Mouse (Mus musculus) left cerebral cortex, adult 9 months (tissue): ENCODE measurements around the gene Litaf.

ENCODE experiments used
- DNase-seq, 2 experiments: peaks; one replicate each; pipeline ENCODE4 v3.0.0; 2022; ENCODE audit warnings: low spot score in 2 of 2

Gene Litaf

GRCm38 (mm10) chr16:11066833-11067191 lies 855 bp upstream of the Litaf start:
- peak in 1 of 2 experiments; percentile 65 for DNase-seq

- no peak for DNase-seq
Observed at GRCm38 (mm10) chr16:11065431-11065830, 526 bp downstream of the Litaf start.

GRCm38 (mm10) chr16:11064742-11065141 lies 1.2 kb downstream of the Litaf start:
- no peak for DNase-seq

- no peak for DNase-seq
Observed at GRCm38 (mm10) chr16:11064341-11064740, 1.6 kb downstream of the Litaf start.

GRCm38 (mm10) chr16:11062794-11063721 lies 2.9 kb downstream of the Litaf start:
- DNase-seq, result no peak

- DNase-seq, result no peak
Observed at GRCm38 (mm10) chr16:11060645-11061044, 5.3 kb downstream of the Litaf start, which contains the start of gene Snn. Gene Snn (plus strand): TSS chr16:11060945.

- no peak for DNase-seq
Observed at GRCm38 (mm10) chr16:11055916-11056315, 10.0 kb downstream of the Litaf start.

GRCm38 (mm10) chr16:11054871-11055270 lies 11.1 kb downstream of the Litaf start:
- DNase-seq, result no peak

GRCm38 (mm10) chr16:11054409-11054808 lies 11.5 kb downstream of the Litaf start:
- no peak for DNase-seq

- no peak for DNase-seq
Observed at GRCm38 (mm10) chr16:11051134-11051533, 14.8 kb downstream of the Litaf start.

GRCm38 (mm10) chr16:11050226-11050625 lies 15.7 kb downstream of the Litaf start:
- no peak for DNase-seq

GRCm38 (mm10) chr16:11047130-11047529 lies 18.8 kb downstream of the Litaf start:
- no peak for DNase-seq

GRCm38 (mm10) chr16:11046437-11046836 lies 19.5 kb downstream of the Litaf start:
- DNase-seq, result no peak

GRCm38 (mm10) chr16:11043239-11043638 lies 22.7 kb downstream of the Litaf start:
- no peak for DNase-seq

GRCm38 (mm10) chr16:11040603-11041002 lies 25.4 kb downstream of the Litaf start:
- DNase-seq, result no peak

GRCm38 (mm10) chr16:11035790-11036431 lies 30.0 kb downstream of the Litaf start:
- DNase-seq, result peak in 1 of 2 experiments; percentile 67

- DNase-seq, result no peak
Observed at GRCm38 (mm10) chr16:11035273-11035672, 30.7 kb downstream of the Litaf start.

GRCm38 (mm10) chr16:11034193-11034803 lies 31.7 kb downstream of the Litaf start:
- DNase-seq, result peak in 1 of 2 experiments; percentile 89

GRCm38 (mm10) chr16:11031320-11031719 lies 34.6 kb downstream of the Litaf start:
- DNase-seq, result no peak

GRCm38 (mm10) chr16:11030844-11031243 lies 35.1 kb downstream of the Litaf start:
- no peak for DNase-seq

- no peak for DNase-seq
Observed at GRCm38 (mm10) chr16:11028206-11028605, 37.8 kb downstream of the Litaf start.

- DNase-seq, result peak in 1 of 2 experiments; percentile 58
Observed at GRCm38 (mm10) chr16:11024841-11025240, 41.1 kb downstream of the Litaf start.
